Mouse (Mus musculus) stomach, embryonic 14.5 days (tissue): Measurements from ENCODE around the gene Nlrp10. TPM values are rescaled to one million over a fixed set of nuclear protein-coding genes. Genes with fewer than 3 reads are reported as not detected.

Source experiments
- ATAC-seq: fragments of 200-750 bp; cut with Nextera tagmentation; 2 replicates; pipeline ENCODE4 v1.8.0; 2017; ENCODE audit warnings: low read depth, moderate TSS enrichment; ENCODE audit not compliant: insufficient number of reproducible peaks, insufficient read depth, low FRiP score
- H3K27ac ChIP-seq: fragments of 300-500 bp; sonication (generic); 2 replicates; pipeline ENCODE4 v1.5.1; 2014; ENCODE audit warnings: mild to moderate bottlenecking, low read length, moderate library complexity, mixed read lengths
- H3K27me3 ChIP-seq: fragments of 300-500 bp; sonication (generic); 2 replicates; pipeline ENCODE4 v1.6.1; 2014; ENCODE audit warnings: low read length, control low read depth, mixed read lengths; ENCODE audit not compliant: control insufficient read depth, insufficient read depth
- H3K36me3 ChIP-seq: fragments of 300-500 bp; sonication (generic); 2 replicates; pipeline ENCODE4 v1.6.1; 2014; ENCODE audit warnings: mild to moderate bottlenecking, control low read depth, low read length, moderate library complexity, mixed read lengths; ENCODE audit not compliant: control insufficient read depth, insufficient read depth
- H3K4me1 ChIP-seq: fragments of 300-500 bp; sonication (generic); 2 replicates; pipeline ENCODE4 v1.6.1; 2014; ENCODE audit warnings: low read length, control low read depth, mixed read lengths; ENCODE audit not compliant: control insufficient read depth, insufficient read depth
- H3K4me2 ChIP-seq: fragments of 300-500 bp; sonication (generic); replicated peaks from 2 replicates; pipeline ENCODE4 v1.6.1; 2014; ENCODE audit warnings: low read depth, low read length, control low read depth
- H3K4me3 ChIP-seq: fragments of 300-500 bp; sonication (generic); 2 replicates; pipeline ENCODE4 v1.5.1; 2014; ENCODE audit warnings: low read depth, low read length, control low read depth
- H3K9ac ChIP-seq: fragments of 300-500 bp; sonication (generic); replicated peaks from 2 replicates; pipeline ENCODE4 v1.6.1; 2014; ENCODE audit warnings: low read depth, mild to moderate bottlenecking, control low read depth, low read length, moderate library complexity, mixed read lengths
- H3K9me3 ChIP-seq: fragments of 300-500 bp; sonication (generic); 2 replicates; pipeline ENCODE4 v1.6.1; 2016; ENCODE audit warnings: low read depth, low read length, control low read depth; ENCODE audit not compliant: control insufficient read depth
- whole genome bisulfite sequencing: fragments of 180-500 bp; shearing (Covaris S2); extraction: QIAGEN DNeasy Blood & Tissue Kit; methylation state at CpG from one replicate; pipeline ENCODE4 v1.1.7; 2014; 5-methylcytosine and 5-hydroxymethylcytosine counted together
- polyA plus RNA-seq: library from polyadenylated mRNA; unstranded; fragments of >200 nt; fragmentation: Nextera tagmentation; extraction: Ambion mirVana; gene quantifications from 2 replicates; pipeline ENCODE4 v1.2.1, GENCODE M21; 2014

The Nlrp10 gene
- polyA plus RNA-seq, 1 experiment from 2014 or later: not detected

DNA sequence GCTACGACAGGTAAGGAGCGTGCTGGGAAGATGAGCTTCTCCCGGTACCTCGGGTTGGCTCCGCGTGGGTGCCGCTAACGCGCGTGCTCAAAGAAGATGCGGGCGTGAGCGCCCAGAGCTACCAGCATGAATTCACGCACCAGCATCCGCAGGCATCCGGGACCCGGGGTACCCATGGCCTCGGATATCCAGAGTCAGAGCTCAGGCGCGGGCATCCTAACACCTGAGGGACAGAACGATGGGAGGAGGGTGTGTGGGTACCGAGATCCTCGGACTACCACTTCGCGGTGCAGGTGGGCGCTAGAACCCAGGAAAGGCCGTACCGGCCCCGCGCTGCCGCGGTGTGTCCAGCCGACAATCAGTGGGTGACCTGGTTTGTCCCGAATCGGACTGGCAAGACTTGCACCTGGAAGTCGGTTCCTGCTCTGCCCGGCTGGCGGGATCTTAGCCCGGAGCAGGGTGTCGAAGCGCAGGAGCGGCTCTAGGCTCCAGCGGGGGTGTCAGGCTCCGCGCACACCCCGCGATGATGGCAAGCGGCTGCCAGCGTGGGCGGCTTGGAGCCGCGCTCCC, 20.9 kb upstream of the Nlrp10 start:
- Histone ChIP-seq H3K4me2 (peak overlapping the region; percentile 85), H3K4me3 (peak overlapping the region; percentile 41), H3K4me1 (0 out of 2 replicates have a peak, but pooled peaks cover 4% of the 10 kb centered on the region), H3K36me3 (no peaks in the 10 kb centered on the region), H3K9ac (no peak overlapping the region), H3K27me3 (peaks cover 26% of the 10 kb centered on the region), H3K9me3 (no peaks in the 10 kb centered on the region), H3K27ac (no peak overlapping the region)
- 0 out of 2 replicates have a peak, but pooled peaks have one; percentile 20 for ATAC-seq
- whole genome bisulfite sequencing: 1% methylated on average over 52 of the region's 52 CpGs

DNA sequence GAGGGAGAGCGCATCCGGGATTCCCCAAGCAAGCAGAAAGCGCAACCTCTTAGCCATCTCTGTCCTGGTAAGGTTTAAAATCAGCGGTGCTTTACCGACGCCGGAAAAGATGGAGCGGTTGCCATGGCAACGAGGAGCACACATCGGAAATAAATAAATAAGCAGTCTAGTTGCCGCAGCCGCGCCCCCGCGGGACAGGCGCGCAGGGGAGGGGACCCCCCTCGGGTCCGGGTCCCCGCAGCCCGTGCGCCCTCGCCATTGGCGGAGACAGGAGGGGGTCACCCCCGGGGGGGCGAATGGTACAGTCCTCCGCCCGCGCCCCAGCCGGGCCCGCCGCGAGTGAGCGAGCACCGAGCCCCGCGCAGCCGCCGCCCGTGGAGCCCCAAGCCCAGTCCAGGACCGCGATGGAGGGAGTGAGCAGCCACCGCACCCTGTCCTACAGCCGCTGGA, 20.4 kb upstream of the Nlrp10 start, which contains the start of gene Tub:
TSS of gene Tub (plus strand) at position 27 of the 450 bp plus-strand sequence.
- WGBS: under 1% methylated on average over 41 of the region's 44 CpGs

GRCm38 (mm10) chr7:108949301-108949700, 19.3 kb upstream of the Nlrp10 start:
- Histone ChIP-seq H3K4me3 (no peak overlapping the region), H3K4me2 (no peak overlapping the region), H3K9me3 (no peaks in the 10 kb centered on the region), H3K9ac (no peak overlapping the region), H3K36me3 (peaks cover 2% of the 10 kb centered on the region; the same call in 1 of the 2 replicates), H3K4me1 (0 out of 2 replicates have a peak, but pooled peaks cover 4% of the 10 kb centered on the region), H3K27ac (no peak overlapping the region), H3K27me3 (peaks cover 26% of the 10 kb centered on the region)
- WGBS: 39% methylated on average over 2 of the region's 2 CpGs
- no peak for ATAC-seq

More for the DNA sequence above, 20.4 kb upstream of the Nlrp10 start, which contains the start of gene Tub:
- Histone ChIP-seq H3K27me3 (peaks cover 26% of the 10 kb centered on the region), H3K9ac (no peak within 1 kb of the TSS), H3K4me3 (peak within 1 kb of the TSS; percentile 41), H3K36me3 (no peaks in the 10 kb centered on the region; the same call in 1 of the 2 replicates), H3K4me1 (0 out of 2 replicates have a peak, but pooled peaks cover 4% of the 10 kb centered on the region), H3K4me2 (peak within 1 kb of the TSS; percentile 85), H3K9me3 (no peaks in the 10 kb centered on the region), H3K27ac (no peak within 1 kb of the TSS)
- 0 out of 2 replicates have a peak, but pooled peaks have one; percentile 31 for ATAC-seq

DNA sequence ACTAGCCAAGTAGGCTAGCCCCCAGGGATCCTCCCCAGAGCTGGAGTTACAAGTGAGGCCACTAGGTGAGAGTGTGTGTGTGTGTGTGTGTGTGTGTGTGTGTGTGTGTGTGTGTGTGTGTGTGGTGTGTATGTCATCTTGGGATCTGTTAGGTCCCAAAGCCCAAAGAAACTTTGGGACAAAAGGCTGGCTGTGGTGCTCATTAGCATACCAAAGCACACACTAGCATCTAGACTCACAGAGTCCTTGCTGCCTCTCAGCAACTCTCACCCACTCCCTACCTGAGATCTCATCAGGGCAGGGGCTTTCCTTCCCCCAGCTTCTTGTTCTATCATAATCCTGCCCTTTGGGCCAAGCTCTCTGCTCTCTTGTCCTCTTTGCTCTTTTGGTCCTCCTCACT, 18.6 kb upstream of the Nlrp10 start:
- H3K9me3 ChIP-seq: no peaks in the 10 kb centered on the region
- no peak overlapping the region for H3K4me3 ChIP-seq
- H3K4me2 ChIP-seq: no peak overlapping the region
- H3K27me3 ChIP-seq: peaks cover 26% of the 10 kb centered on the region
- no peak for ATAC-seq
- no peak overlapping the region for H3K9ac ChIP-seq
- peaks cover 5% of the 10 kb centered on the region; the same call in 1 of the 2 replicates for H3K36me3 ChIP-seq
- 0 out of 2 replicates have a peak, but pooled peaks cover 4% of the 10 kb centered on the region for H3K4me1 ChIP-seq
- no peak overlapping the region for H3K27ac ChIP-seq

DNA sequence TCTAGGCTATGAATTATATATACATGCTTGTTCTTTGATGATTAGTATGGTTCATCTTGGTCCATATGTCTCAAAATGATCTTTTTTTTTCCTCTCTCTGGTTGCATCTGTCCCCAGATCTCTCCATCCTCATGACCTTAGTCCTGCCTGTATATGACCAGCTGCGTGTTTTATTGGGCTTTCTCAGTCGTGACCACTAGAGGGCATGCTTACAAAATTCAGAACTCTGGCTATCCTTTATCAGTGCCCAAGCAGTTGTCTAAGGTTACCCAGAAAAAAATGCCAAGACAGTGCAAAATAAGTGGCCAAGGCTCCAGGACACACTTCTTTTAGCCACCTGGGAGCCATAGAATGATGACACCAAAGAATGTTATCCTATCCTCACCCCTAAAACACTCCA, 14.0 kb upstream of the Nlrp10 start:
- Histone ChIP-seq H3K36me3 (peaks cover 38% of the 10 kb centered on the region), H3K4me3 (no peak overlapping the region)
- WGBS: 5% methylated on average over 2 of the region's 2 CpGs

GRCm38 (mm10) chr7:108941466-108941865, 11.5 kb upstream of the Nlrp10 start:
- 86% methylated on average over 9 of the region's 9 CpGs for WGBS
- Histone ChIP-seq H3K36me3 (peaks cover 50% of the 10 kb centered on the region), H3K9me3 (no peaks in the 10 kb centered on the region), H3K27ac (no peak overlapping the region), H3K4me1 (no peaks in the 10 kb centered on the region), H3K4me2 (no peak overlapping the region), H3K9ac (no peak overlapping the region), H3K27me3 (no peaks in the 10 kb centered on the region), H3K4me3 (no peak overlapping the region)
- ATAC-seq: no peak

More for the DNA sequence above, 14.0 kb upstream of the Nlrp10 start:
- no peak for ATAC-seq
- Histone ChIP-seq H3K27ac (no peak overlapping the region), H3K9ac (no peak overlapping the region), H3K27me3 (no peaks in the 10 kb centered on the region), H3K4me2 (no peak overlapping the region), H3K9me3 (no peaks in the 10 kb centered on the region), H3K4me1 (no peaks in the 10 kb centered on the region)

GRCm38 (mm10) chr7:108936591-108936990, 6.6 kb upstream of the Nlrp10 start:
- 95% methylated on average over 4 of the region's 4 CpGs for WGBS
- Histone ChIP-seq H3K36me3 (peaks cover 36% of the 10 kb centered on the region), H3K4me3 (no peak overlapping the region), H3K27me3 (no peaks in the 10 kb centered on the region), H3K4me2 (no peak overlapping the region), H3K9me3 (no peaks in the 10 kb centered on the region), H3K4me1 (peaks cover 9% of the 10 kb centered on the region), H3K9ac (no peak overlapping the region), H3K27ac (no peak overlapping the region)
- ATAC-seq: no peak

GRCm38 (mm10) chr7:108935411-108935810, 5.4 kb upstream of the Nlrp10 start:
- no peak for ATAC-seq
- peak overlapping the region; percentile 84 for H3K4me2 ChIP-seq
- peaks cover 9% of the 10 kb centered on the region for H3K4me1 ChIP-seq
- no peak overlapping the region for H3K27ac ChIP-seq
- peak overlapping the region; percentile 98 for H3K4me3 ChIP-seq
- peaks cover 26% of the 10 kb centered on the region for H3K36me3 ChIP-seq
- no peaks in the 10 kb centered on the region for H3K27me3 ChIP-seq
- H3K9me3 ChIP-seq: no peaks in the 10 kb centered on the region
- no peak overlapping the region for H3K9ac ChIP-seq
- WGBS: 89% methylated on average over 7 of the region's 7 CpGs
